Mouse (Mus musculus) G1E (cell line): ENCODE measurements around the gene Slc26a5. TPM values are rescaled to one million over a fixed set of nuclear protein-coding genes. Genes with fewer than 3 reads are reported as not detected.

Experiments
- ATAC-seq: 2 replicates; pipeline ENCODE4 v1.8.0; 2016; ENCODE audit warnings: mild to moderate bottlenecking; ENCODE audit not compliant: insufficient number of reproducible peaks, poor library complexity, low FRiP score, severe bottlenecking; ENCODE audit errors: extremely low read depth
- DNase-seq: peaks from one replicate; pipeline ENCODE4 v3.0.0; 2012; ENCODE audit warnings: low spot score
- H3K27me3 ChIP-seq: 2 replicates; pipeline ENCODE4 v1.6.1; 2012; ENCODE audit warnings: mild to moderate bottlenecking, low read length, inconsistent platforms; ENCODE audit not compliant: insufficient read depth
- H3K36me3 ChIP-seq: replicated peaks from 2 replicates; pipeline ENCODE3; 2012; ENCODE audit warnings: mild to moderate bottlenecking, inconsistent platforms
- H3K4me1 ChIP-seq: 2 replicates; pipeline ENCODE4 v1.6.1; 2012; ENCODE audit warnings: low read depth, low read length, inconsistent platforms, mixed read lengths; ENCODE audit not compliant: insufficient read depth
- H3K4me3 ChIP-seq: 2 replicates; pipeline ENCODE4 v1.5.1; 2012; ENCODE audit warnings: low read depth, mild to moderate bottlenecking, inconsistent platforms, low read length, moderate library complexity, mixed read lengths
- H3K9me3 ChIP-seq: replicated peaks from 2 replicates; pipeline ENCODE4 v1.6.1; 2012; ENCODE audit warnings: inconsistent platforms
- CTCF ChIP-seq: IDR thresholded peaks from 2 replicates; pipeline ENCODE4 v1.5.1; 2012; ENCODE audit warnings: low read depth, low read length, inconsistent platforms, mixed read lengths
- GATA1 ChIP-seq: IDR thresholded peaks from 2 replicates; pipeline ENCODE4 v1.6.1; 2012; ENCODE audit warnings: borderline replicate concordance, low read length, inconsistent platforms, mixed read lengths
- GATA2 ChIP-seq: IDR thresholded peaks from 2 replicates; pipeline ENCODE4 v1.6.1; 2012; ENCODE audit warnings: low read depth, low read length, inconsistent platforms, borderline replicate concordance
- POLR2AphosphoS5 ChIP-seq: IDR thresholded peaks from 2 replicates; pipeline ENCODE4 v1.6.1; 2012; ENCODE audit warnings: low read depth, low read length, inconsistent platforms; ENCODE audit not compliant: insufficient replicate concordance
- TAL1 ChIP-seq: conservative IDR thresholded peaks from 2 replicates; pipeline ENCODE4 v1.6.1; 2012; ENCODE audit warnings: low read depth, low read length, inconsistent platforms, mixed read lengths
- polyA plus RNA-seq: library from polyadenylated mRNA; stranded (reverse); fragments of >175 nt; gene quantifications from 2 replicates; pipeline ENCODE4 v1.2.3, GENCODE M21; 2012
- total RNA-seq, 2 experiments: library from RNA; stranded (forward) in 1 of 2; stranded (reverse) in 1 of 2; fragments of 200-1000 nt in 1 of 2; fragments of >200 nt in 1 of 2; fragmentation: Nextera tagmentation in 1 of 2; gene quantifications; 2 replicates each; pipeline ENCODE4 v1.2.3; 2014 to 2017

Gene Slc26a5
- total and polyA plus RNA-seq, 3 experiments: not detected

GRCm38 (mm10) chr5:21792166-21792565, 73.2 kb downstream of the Slc26a5 start:
- ATAC-seq (no peak), DNase-seq (no peak)
- Histone ChIP-seq H3K4me1 (peaks cover 34% of the 10 kb centered on the region), H3K36me3 (peaks cover 65% of the 10 kb centered on the region), H3K9me3 (no peaks in the 10 kb centered on the region), H3K4me3 (no peak overlapping the region), H3K27me3 (no peaks in the 10 kb centered on the region)
- TF ChIP-seq POLR2AphosphoS5 (no peak), GATA2 (no peak), TAL1 (no peak), GATA1 (no peak), CTCF (no peak)

GRCm38 (mm10) chr5:21789061-21789460, 76.3 kb downstream of the Slc26a5 start:
- no peaks in the 10 kb centered on the region for H3K27me3 ChIP-seq
- no peak for ATAC-seq
- no peak for DNase-seq
- no peak for TF ChIP-seq GATA1
- no peak for TF ChIP-seq POLR2AphosphoS5
- H3K9me3 ChIP-seq: no peaks in the 10 kb centered on the region
- peaks cover 41% of the 10 kb centered on the region for H3K4me1 ChIP-seq
- H3K36me3 ChIP-seq: peaks cover 44% of the 10 kb centered on the region
- no peak overlapping the region for H3K4me3 ChIP-seq

GRCm38 (mm10) chr5:21787186-21788105, 78.0 kb downstream of the Slc26a5 start:
- peak overlapping the region; percentile 95 for H3K4me3 ChIP-seq
- peaks cover 52% of the 10 kb centered on the region for H3K36me3 ChIP-seq
- H3K4me1 ChIP-seq: peaks cover 49% of the 10 kb centered on the region
- H3K9me3 ChIP-seq: no peaks in the 10 kb centered on the region
- DNase-seq (no peak), ATAC-seq (no peak)
- H3K27me3 ChIP-seq: no peaks in the 10 kb centered on the region
- no peak for TF ChIP-seq GATA2
- TF ChIP-seq POLR2AphosphoS5: no peak
- TF ChIP-seq TAL1: no peak
- TF ChIP-seq CTCF: no peak
- no peak for TF ChIP-seq GATA1

- ATAC-seq (peak; percentile 66), DNase-seq (peak; percentile 78)
- peak overlapping the region; percentile 95 for H3K4me3 ChIP-seq
- no peaks in the 10 kb centered on the region for H3K27me3 ChIP-seq
- peaks cover 53% of the 10 kb centered on the region for H3K36me3 ChIP-seq
- peaks cover 46% of the 10 kb centered on the region for H3K4me1 ChIP-seq
- no peak for TF ChIP-seq TAL1
- no peak for TF ChIP-seq POLR2AphosphoS5
- TF ChIP-seq GATA2: no peak
- H3K9me3 ChIP-seq: no peaks in the 10 kb centered on the region
Observed at GRCm38 (mm10) chr5:21786258-21787185, 78.9 kb downstream of the Slc26a5 start.

GRCm38 (mm10) chr5:21785776-21786175, 79.6 kb downstream of the Slc26a5 start:
- Histone ChIP-seq H3K36me3 (peaks cover 54% of the 10 kb centered on the region), H3K27me3 (no peaks in the 10 kb centered on the region), H3K4me3 (peak overlapping the region; percentile 95; the same call in 1 of the 2 replicates), H3K4me1 (peaks cover 43% of the 10 kb centered on the region), H3K9me3 (no peaks in the 10 kb centered on the region)
- DNase-seq (no peak), ATAC-seq (no peak)
- TF ChIP-seq GATA1 (no peak), POLR2AphosphoS5 (no peak), GATA2 (no peak), CTCF (no peak), TAL1 (no peak)

GRCm38 (mm10) chr5:21785053-21785452, 80.4 kb downstream of the Slc26a5 start, which contains the start of the genes Dnajc2 and Psmc2:
TSS of gene Dnajc2 (minus strand) at chr5:21785251.
TSS of gene Psmc2 (plus strand) at chr5:21785283.
- DNase-seq (peak; percentile 92), ATAC-seq (peak; percentile 63)
- H3K36me3 ChIP-seq: peaks cover 54% of the 10 kb centered on the region
- TF ChIP-seq GATA1 (no peak), TAL1 (no peak), POLR2AphosphoS5 (no peak), CTCF (no peak), GATA2 (no peak)
- peaks cover 41% of the 10 kb centered on the region for H3K4me1 ChIP-seq
- no peaks in the 10 kb centered on the region for H3K9me3 ChIP-seq
- peak within 1 kb of the TSS; percentile 95 for H3K4me3 ChIP-seq
- no peaks in the 10 kb centered on the region for H3K27me3 ChIP-seq
